Mouse (Mus musculus) midbrain, embryonic 14.5 days (tissue): ENCODE measurements at regions not wholly inside any gene's neighbourhood (a gene's known extent, or its start where the extent isn't known, plus 50 kb on each side); places are given as distances from the start of the nearest gene placed in this dataset.

Experiments
- ATAC-seq: fragments of 200-750 bp; cut with Nextera tagmentation; 2 replicates; pipeline ENCODE4 v1.8.0; 2017; ENCODE audit warnings: moderate number of reproducible peaks, moderate library complexity; ENCODE audit not compliant: low FRiP score, low TSS enrichment
- DNase-seq: peaks from one replicate; pipeline ENCODE4 v3.0.0-alpha.2; 2015
- H3K27ac ChIP-seq: fragments of 300-500 bp; sonication (generic); replicated peaks from 2 replicates; pipeline ENCODE4 v1.5.1; 2014; ENCODE audit warnings: mild to moderate bottlenecking, low read depth, low read length, moderate library complexity
- H3K27me3 ChIP-seq: fragments of 300-500 bp; sonication (generic); 2 replicates; pipeline ENCODE4 v1.6.1; 2014; ENCODE audit warnings: low read length, control low read depth, mixed read lengths; ENCODE audit not compliant: control insufficient read depth, insufficient read depth
- H3K36me3 ChIP-seq: fragments of 300-500 bp; sonication (generic); 2 replicates; pipeline ENCODE4 v1.6.1; 2014; ENCODE audit warnings: low read length, control low read depth; ENCODE audit not compliant: control insufficient read depth, insufficient read depth
- H3K4me1 ChIP-seq: fragments of 300-500 bp; sonication (generic); 2 replicates; pipeline ENCODE4 v1.6.1; 2014; ENCODE audit warnings: mild to moderate bottlenecking, antibody characterized with exemption, low read length, control low read depth; ENCODE audit not compliant: control insufficient read depth, insufficient read depth
- H3K4me2 ChIP-seq: fragments of 300-500 bp; sonication (generic); 2 replicates; pipeline ENCODE4 v1.6.1; 2014; ENCODE audit warnings: mild to moderate bottlenecking, low read length, moderate library complexity
- H3K4me3 ChIP-seq: fragments of 300-500 bp; sonication (generic); replicated peaks from 2 replicates; pipeline ENCODE4 v1.5.1; 2014; ENCODE audit warnings: low read depth, low read length
- H3K9ac ChIP-seq: fragments of 300-500 bp; sonication (generic); replicated peaks from 2 replicates; pipeline ENCODE4 v1.6.1; 2014; ENCODE audit warnings: mild to moderate bottlenecking, low read length, moderate library complexity
- H3K9me3 ChIP-seq: fragments of 300-500 bp; sonication (generic); 2 replicates; pipeline ENCODE4 v1.6.1; 2016; ENCODE audit warnings: low read length, control low read depth, mixed read lengths; ENCODE audit not compliant: control insufficient read depth
- WGBS: fragments of 180-500 bp; shearing (Covaris S2); extraction: QIAGEN DNeasy Blood & Tissue Kit; methylation state at CpG from one replicate; pipeline ENCODE4 v1.1.7; 2014; 5-methylcytosine and 5-hydroxymethylcytosine counted together

GRCm38 (mm10) chr15:62123756-62124155 lies 1200.9 kb upstream of the A1bg start:
- Histone ChIP-seq H3K9ac (no peak overlapping the region), H3K27me3 (no peaks in the 10 kb centered on the region), H3K4me1 (no peaks in the 10 kb centered on the region), H3K36me3 (no peaks in the 10 kb centered on the region), H3K4me3 (no peak overlapping the region), H3K4me2 (no peak overlapping the region), H3K27ac (no peak overlapping the region), H3K9me3 (no peaks in the 10 kb centered on the region)
- ATAC-seq (no peak), DNase-seq (no peak)
- 75% methylated on average over 4 of the region's 4 CpGs for WGBS

DNA sequence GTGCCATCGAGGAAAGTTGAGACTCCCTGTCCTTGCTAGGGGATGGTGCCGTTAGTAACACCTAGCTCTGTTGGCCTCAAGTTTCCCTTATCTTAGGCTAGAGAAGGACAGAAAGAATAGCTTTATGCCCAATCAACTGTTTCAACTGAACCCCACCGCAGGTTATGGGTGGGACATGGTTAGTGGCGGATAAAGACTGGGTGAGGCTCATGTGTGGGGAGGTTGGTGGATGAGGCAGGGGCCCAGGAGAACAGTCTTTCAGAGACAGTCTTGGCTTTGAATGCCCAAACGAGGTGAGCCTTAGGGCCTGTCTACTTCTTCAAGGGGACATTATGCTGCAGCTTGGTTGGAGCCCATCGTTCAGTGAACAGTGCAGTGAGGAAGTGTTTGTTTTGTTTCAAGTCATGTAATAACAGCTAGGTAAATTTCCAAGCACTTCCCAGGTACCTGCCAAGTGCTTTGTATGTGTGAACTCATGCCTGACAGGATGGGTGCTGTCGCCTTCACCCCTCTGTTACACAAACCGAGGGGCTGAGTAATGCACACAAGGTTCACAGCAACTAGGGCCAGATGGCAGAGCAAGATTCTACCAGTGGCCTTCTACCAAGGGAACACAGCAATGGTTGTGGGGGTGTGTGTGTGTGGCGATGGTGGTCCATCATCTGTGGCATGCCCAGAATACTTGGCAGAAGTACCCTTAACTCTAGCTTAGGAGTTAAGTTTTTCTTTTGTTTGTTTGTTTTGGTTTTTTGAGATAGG lies 1199.6 kb upstream of the A1bg start:
- Histone ChIP-seq H3K9me3 (no peaks in the 10 kb centered on the region), H3K9ac (no peak overlapping the region), H3K4me3 (no peak overlapping the region), H3K27ac (no peak overlapping the region), H3K4me1 (no peaks in the 10 kb centered on the region), H3K27me3 (no peaks in the 10 kb centered on the region), H3K36me3 (no peaks in the 10 kb centered on the region), H3K4me2 (no peak overlapping the region)
- WGBS: 94% methylated on average over 9 of the region's 9 CpGs
- DNase-seq: no peak
- no peak for ATAC-seq

DNA sequence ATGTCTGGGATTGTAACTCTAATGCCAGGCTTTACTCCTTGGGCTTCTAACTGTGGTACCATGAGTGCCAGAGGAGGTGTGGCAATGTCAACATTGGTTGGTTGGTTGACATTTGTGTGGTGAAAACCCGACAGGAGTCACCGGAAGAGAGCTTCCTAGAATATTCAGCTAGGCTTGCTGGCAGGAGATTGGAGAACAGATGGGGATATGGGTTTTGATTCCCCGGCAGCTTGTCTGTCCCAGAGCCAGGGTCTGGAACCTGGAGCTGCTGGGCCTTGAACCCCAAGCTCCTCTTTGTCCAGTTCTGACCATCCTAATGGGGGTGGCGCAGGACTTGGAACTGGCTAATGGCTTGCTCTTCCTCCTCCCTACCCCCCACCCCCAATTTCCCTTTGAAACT lies 1198.9 kb upstream of the A1bg start:
- no peak for DNase-seq
- H3K4me2 ChIP-seq: no peak overlapping the region
- no peak for ATAC-seq
- H3K4me3 ChIP-seq: no peak overlapping the region
- H3K36me3 ChIP-seq: no peaks in the 10 kb centered on the region
- H3K27me3 ChIP-seq: no peaks in the 10 kb centered on the region
- 90% methylated on average over 4 of the region's 4 CpGs for WGBS
- H3K4me1 ChIP-seq: no peaks in the 10 kb centered on the region
- H3K27ac ChIP-seq: no peak overlapping the region
- H3K9me3 ChIP-seq: no peaks in the 10 kb centered on the region
- H3K9ac ChIP-seq: no peak overlapping the region

DNA sequence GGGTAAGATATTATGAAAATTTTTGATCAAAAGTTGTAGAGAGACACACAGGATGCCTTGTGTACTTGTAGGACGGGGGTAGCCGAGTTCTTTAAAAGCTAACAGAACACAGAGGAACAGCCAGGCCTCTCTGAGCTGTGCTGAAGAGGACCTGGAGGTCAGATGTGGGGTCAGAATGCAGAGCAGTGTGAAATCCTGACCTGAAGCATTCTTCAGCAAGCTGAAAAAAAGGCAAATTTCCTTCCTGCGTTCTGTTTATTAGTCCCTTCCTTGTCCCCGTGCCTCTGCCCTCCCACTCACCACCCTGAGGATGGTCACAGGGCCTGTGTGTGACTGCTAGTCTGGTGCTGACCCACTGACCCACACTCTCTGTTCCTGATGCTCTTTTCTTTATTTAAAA lies 1197.9 kb upstream of the A1bg start:
- 39% methylated on average over 4 of the region's 4 CpGs for WGBS
- no peak for ATAC-seq

GRCm38 (mm10) chr15:62118997-62119396 lies 1196.2 kb upstream of the A1bg start:
- Histone ChIP-seq H3K9ac (no peak overlapping the region), H3K9me3 (no peaks in the 10 kb centered on the region), H3K4me1 (no peaks in the 10 kb centered on the region), H3K27me3 (no peaks in the 10 kb centered on the region), H3K27ac (no peak overlapping the region), H3K36me3 (no peaks in the 10 kb centered on the region), H3K4me2 (no peak overlapping the region), H3K4me3 (no peak overlapping the region)
- DNase-seq (no peak), ATAC-seq (no peak)
- 80% methylated on average over 10 of the region's 10 CpGs for WGBS

More for the DNA sequence above, 1197.9 kb upstream of the A1bg start:
- Histone ChIP-seq H3K36me3 (no peaks in the 10 kb centered on the region), H3K9ac (no peak overlapping the region), H3K27me3 (no peaks in the 10 kb centered on the region), H3K9me3 (no peaks in the 10 kb centered on the region), H3K4me3 (no peak overlapping the region), H3K27ac (no peak overlapping the region), H3K4me1 (no peaks in the 10 kb centered on the region), H3K4me2 (no peak overlapping the region)
- DNase-seq: no peak

GRCm38 (mm10) chr15:62116184-62116583 lies 1193.4 kb upstream of the A1bg start:
- ATAC-seq (no peak), DNase-seq (no peak)
- H3K4me3 ChIP-seq: no peak overlapping the region
- H3K9ac ChIP-seq: no peak overlapping the region
- no peaks in the 10 kb centered on the region for H3K9me3 ChIP-seq
- no peaks in the 10 kb centered on the region for H3K36me3 ChIP-seq
- H3K27me3 ChIP-seq: no peaks in the 10 kb centered on the region
- WGBS: 76% methylated on average over 1 of the region's 1 CpGs
- no peak overlapping the region for H3K27ac ChIP-seq
- H3K4me2 ChIP-seq: no peak overlapping the region
- no peaks in the 10 kb centered on the region for H3K4me1 ChIP-seq

DNA sequence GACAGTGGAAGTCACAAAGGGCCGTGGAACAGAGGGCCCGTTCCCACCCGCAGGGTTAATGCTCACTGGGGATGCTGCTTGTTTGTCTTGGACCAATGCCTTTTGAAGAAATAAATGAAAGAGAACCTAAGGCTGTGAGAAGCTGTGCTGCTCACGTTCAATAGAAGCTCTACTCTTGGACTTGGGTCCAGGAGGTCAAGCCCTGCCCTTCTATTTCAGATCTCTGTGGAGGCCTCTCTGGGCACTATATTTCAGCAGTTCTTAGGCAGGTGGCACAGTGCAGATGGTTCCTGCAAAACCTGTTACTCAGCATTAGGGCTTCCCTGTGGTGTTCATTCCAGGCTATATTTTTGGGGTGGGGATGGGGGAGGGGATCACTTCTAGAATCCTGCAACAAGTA lies 1192.0 kb upstream of the A1bg start:
- DNase-seq (no peak), ATAC-seq (no peak)
- H3K9ac ChIP-seq: no peak overlapping the region
- no peak overlapping the region for H3K4me2 ChIP-seq
- no peaks in the 10 kb centered on the region for H3K4me1 ChIP-seq
- no peaks in the 10 kb centered on the region for H3K27me3 ChIP-seq
- no peaks in the 10 kb centered on the region for H3K9me3 ChIP-seq
- H3K4me3 ChIP-seq: no peak overlapping the region
- no peaks in the 10 kb centered on the region for H3K36me3 ChIP-seq
- no peak overlapping the region for H3K27ac ChIP-seq
- WGBS: 76% methylated on average over 4 of the region's 4 CpGs

GRCm38 (mm10) chr15:62112151-62112550 lies 1189.3 kb upstream of the A1bg start:
- no peaks in the 10 kb centered on the region for H3K4me1 ChIP-seq
- no peak for ATAC-seq

GRCm38 (mm10) chr15:62107976-62108375 lies 1185.2 kb upstream of the A1bg start:
- WGBS: 56% methylated on average over 3 of the region's 3 CpGs

More at GRCm38 (mm10) chr15:62112151-62112550, 1189.3 kb upstream of the A1bg start:
- Histone ChIP-seq H3K4me2 (no peak overlapping the region), H3K4me3 (no peak overlapping the region), H3K9me3 (no peaks in the 10 kb centered on the region), H3K27me3 (no peaks in the 10 kb centered on the region), H3K9ac (no peak overlapping the region), H3K27ac (no peak overlapping the region), H3K36me3 (no peaks in the 10 kb centered on the region)
- DNase-seq: no peak
- 88% methylated on average over 2 of the region's 2 CpGs for WGBS

More at GRCm38 (mm10) chr15:62107976-62108375, 1185.2 kb upstream of the A1bg start:
- Histone ChIP-seq H3K27me3 (no peaks in the 10 kb centered on the region; the same call in 1 of the 2 replicates), H3K4me2 (no peak overlapping the region), H3K4me3 (no peak overlapping the region), H3K4me1 (0 out of 2 replicates have a peak, but pooled peaks cover 5% of the 10 kb centered on the region), H3K27ac (no peak overlapping the region), H3K9me3 (no peaks in the 10 kb centered on the region), H3K36me3 (no peaks in the 10 kb centered on the region), H3K9ac (no peak overlapping the region)
- no peak for ATAC-seq
- DNase-seq: peak; percentile 55
